Mouse (Mus musculus) CD4-positive, CD25-positive, alpha-beta regulatory T cell, adult 9 weeks (primary cell): ENCODE measurements around the gene Trmt5. TPM values are rescaled to one million over a fixed set of nuclear protein-coding genes. Genes with fewer than 3 reads are reported as not detected.

ENCODE experiments used
- polyA plus RNA-seq: library from polyadenylated mRNA; unstranded; fragments of 100-300 nt; shearing (Covaris generic); gene quantifications from one replicate; pipeline ENCODE4 v1.2.1, GENCODE M21; 2017

The Trmt5 gene
- 22.3 TPM for polyA plus RNA-seq

DNA sequence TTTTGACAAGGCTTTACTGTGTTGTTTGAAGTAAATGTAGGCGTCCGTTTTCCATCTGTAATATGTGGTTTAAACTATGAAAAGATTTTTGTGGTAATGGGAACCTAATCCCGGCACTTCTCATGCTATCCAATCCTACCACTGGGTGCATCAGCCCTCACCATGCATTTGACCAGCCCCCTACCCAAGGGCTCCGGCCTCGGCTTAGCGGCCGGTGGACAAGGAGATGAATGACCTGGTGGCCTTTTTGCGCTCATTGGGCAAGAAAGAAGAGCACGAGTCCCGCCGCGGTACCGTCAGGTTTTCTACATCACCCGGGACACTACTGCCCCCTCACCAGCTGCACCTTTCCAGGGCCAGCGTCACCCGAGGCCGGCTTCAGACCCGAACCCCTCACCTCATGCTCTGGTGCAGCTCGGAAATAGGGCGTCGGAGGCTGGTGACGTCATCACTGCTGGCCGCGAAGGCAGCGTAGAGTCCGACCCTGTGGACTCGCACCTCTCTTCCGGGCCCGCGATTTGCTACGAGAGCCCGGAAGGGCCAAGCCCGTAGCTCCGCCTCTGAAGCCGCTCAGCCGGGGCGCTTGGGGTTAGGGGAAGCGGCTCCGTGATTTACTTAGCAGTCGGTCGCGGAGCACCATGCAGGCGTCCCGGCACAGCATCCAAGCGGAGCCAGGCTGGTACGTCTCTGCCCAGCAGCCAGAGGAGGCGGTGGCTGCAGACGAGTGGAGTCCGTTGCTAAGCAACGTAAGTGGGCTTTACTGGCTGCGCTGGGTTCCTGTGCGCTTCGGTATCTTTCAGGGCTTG, at the start of gene Trmt5, which contains the start of gene Slc38a6:
Gene Trmt5, minus strand, starts transcription at position 424 of the 806 bp plus-strand sequence.
Gene Slc38a6, plus strand, starts transcription at position 493 of the 806 bp plus-strand sequence.

Other genes starting within 250 kb of the Trmt5 start
- gene Six1, start 232.8 kb downstream of the Trmt5 start, polyA plus RNA-seq: not detected
- gene Six4, start 173.3 kb downstream of the Trmt5 start, polyA plus RNA-seq: not detected
- gene Mnat1, start 163.0 kb downstream of the Trmt5 start, polyA plus RNA-seq: 38.0 TPM
- 7.1 TPM for gene Slc38a6, start 69 bp upstream of the Trmt5 start, polyA plus RNA-seq